Mouse (Mus musculus) 416B (cell line): ENCODE data around the gene Plac8.

Experiments
- DNase-seq: peaks from one replicate; pipeline ENCODE4 v3.0.0; 2011; ENCODE audit warnings: low read depth

The Plac8 gene

GRCm38 (mm10) chr5:100572069-100572468 is at the start of gene Plac8:
Plac8 (minus strand) TSS chr5:100572245.
- peak; percentile 65 for DNase-seq

GRCm38 (mm10) chr5:100620952-100621351 is 48.9 kb upstream of the Plac8 start:
- no peak for DNase-seq

GRCm38 (mm10) chr5:100619586-100620275 is 47.7 kb upstream of the Plac8 start:
- no peak for DNase-seq

- DNase-seq: no peak
Measured at GRCm38 (mm10) chr5:100613896-100614768, 42.1 kb upstream of the Plac8 start.

- peak; percentile 51 for DNase-seq
Measured at GRCm38 (mm10) chr5:100607868-100608267, 35.8 kb upstream of the Plac8 start.

- no peak for DNase-seq
Measured at GRCm38 (mm10) chr5:100607090-100607762, 35.2 kb upstream of the Plac8 start.

- no peak for DNase-seq
Measured at GRCm38 (mm10) chr5:100605828-100606229, 33.8 kb upstream of the Plac8 start.

- DNase-seq: peak; percentile 53
Measured at GRCm38 (mm10) chr5:100604061-100604460, 32.0 kb upstream of the Plac8 start.

- DNase-seq: peak; percentile 69
Measured at GRCm38 (mm10) chr5:100601864-100602263, 29.8 kb upstream of the Plac8 start.

GRCm38 (mm10) chr5:100598961-100599463 is 27.0 kb upstream of the Plac8 start:
- no peak for DNase-seq

- no peak for DNase-seq
Measured at GRCm38 (mm10) chr5:100597886-100598485, 25.9 kb upstream of the Plac8 start.

GRCm38 (mm10) chr5:100595999-100596398 is 24.0 kb upstream of the Plac8 start:
- no peak for DNase-seq

- no peak for DNase-seq
Measured at GRCm38 (mm10) chr5:100594803-100595467, 22.9 kb upstream of the Plac8 start.

- DNase-seq: no peak
Measured at GRCm38 (mm10) chr5:100590505-100590904, 18.5 kb upstream of the Plac8 start.

- DNase-seq: no peak
Measured at GRCm38 (mm10) chr5:100587626-100588025, 15.6 kb upstream of the Plac8 start.

GRCm38 (mm10) chr5:100587136-100587535 is 15.1 kb upstream of the Plac8 start:
- DNase-seq: no peak

- DNase-seq: peak; percentile 59
Measured at GRCm38 (mm10) chr5:100585657-100586056, 13.6 kb upstream of the Plac8 start.

- DNase-seq: peak; percentile 99
Measured at GRCm38 (mm10) chr5:100585206-100585644, 13.2 kb upstream of the Plac8 start.

GRCm38 (mm10) chr5:100583066-100583465 is 11.0 kb upstream of the Plac8 start:
- peak; percentile 89 for DNase-seq

- peak; percentile 89 for DNase-seq
Measured at GRCm38 (mm10) chr5:100582435-100582826, 10.4 kb upstream of the Plac8 start.
